Mouse (Mus musculus): ENCODE measurements around the gene Isyna1. TPM values are rescaled to one million over a fixed set of nuclear protein-coding genes. Genes with fewer than 3 reads are reported as not detected.
A peak's percentile ranks its signal among the peaks of the same experiment; 100 is the strongest.

Isyna1 gene
- total and polyA plus RNA-seq, 2 experiments from 2014 or later, result 113 to 152 TPM

DNA sequence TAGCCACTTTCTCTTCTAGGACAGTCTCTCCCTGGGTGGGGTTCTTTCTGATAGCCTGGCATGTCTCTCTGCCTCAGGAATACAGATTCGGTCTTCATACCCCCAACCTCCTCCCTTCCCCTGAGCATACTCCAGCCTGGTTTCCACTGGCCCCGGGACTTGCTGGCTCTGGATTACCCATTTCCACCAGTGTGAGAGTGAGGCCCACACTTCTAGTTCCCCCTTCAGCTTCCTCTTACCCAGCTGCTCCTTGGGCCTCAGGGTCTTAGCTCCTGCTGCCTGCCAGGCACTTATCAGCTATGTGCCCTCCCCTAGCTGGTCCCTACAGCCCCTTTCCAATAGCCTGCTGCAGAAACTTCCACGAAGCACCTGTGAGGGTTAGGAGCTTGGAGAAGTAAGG is 21.7 kb downstream of the Isyna1 start, which contains the start of gene Lrrc25:
TSS of gene Lrrc25 (plus strand) at position 262 of the 400 bp plus-strand sequence.
- no peaks in the 10 kb centered on the region for H3K27me3 ChIP-seq (ENCODE audit: insufficient read depth, low read length)
- 89% methylated on average over 3 of the region's 3 CpGs for WGBS
- DNase-seq (ENCODE audit: low spot score) (no peak), ATAC-seq (no peak)
- H3K4me1 ChIP-seq (ENCODE audit: insufficient read depth, low read length), result 0 out of 2 replicates have a peak, but pooled peaks cover 5% of the 10 kb centered on the region
- H3K27ac ChIP-seq, result no peak within 1 kb of the TSS
- H3K4me2 ChIP-seq (ENCODE audit: low read depth, low read length), result no peak within 1 kb of the TSS
- no peak within 1 kb of the TSS for H3K4me3 ChIP-seq (ENCODE audit: low read length)
- no peak within 1 kb of the TSS for H3K9ac ChIP-seq (replicated peaks; ENCODE audit: low read length)
- H3K36me3 ChIP-seq (ENCODE audit: insufficient read depth, low read length), result no peaks in the 10 kb centered on the region
- H3K9me3 ChIP-seq (ENCODE audit: low read length), result no peaks in the 10 kb centered on the region
- no peak for TF ChIP-seq CTCF (IDR thresholded peaks at IDR 0.05; ENCODE audit: low read depth)

DNA sequence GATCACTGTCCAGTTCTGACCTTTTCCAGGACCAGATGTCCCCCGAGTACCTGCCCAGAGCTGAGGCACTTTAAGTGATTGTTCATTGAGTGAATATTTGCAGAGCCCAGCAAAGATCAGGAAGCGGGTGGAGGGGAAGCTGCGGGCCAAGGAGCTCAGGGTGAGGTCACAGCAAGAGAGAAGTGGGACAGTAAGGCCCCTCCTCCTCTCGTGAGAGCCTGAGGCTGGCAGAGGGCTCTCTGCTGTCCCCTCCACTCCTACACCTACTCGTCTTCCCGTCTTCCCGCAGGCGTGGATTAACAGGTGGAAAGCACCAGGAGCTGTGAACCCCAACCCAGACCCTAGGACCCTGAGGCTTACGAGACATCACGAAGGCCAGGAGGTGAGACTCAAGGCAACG is 22.5 kb downstream of the Isyna1 start:
- 56% methylated on average over 11 of the region's 11 CpGs for WGBS
- Histone ChIP-seq H3K9me3 (ENCODE audit: low read length) (no peaks in the 10 kb centered on the region), H3K4me1 (ENCODE audit: insufficient read depth, low read length) (no peaks in the 10 kb centered on the region), H3K4me3 (ENCODE audit: low read length) (no peak overlapping the region), H3K36me3 (ENCODE audit: insufficient read depth, low read length) (no peaks in the 10 kb centered on the region), H3K27me3 (ENCODE audit: insufficient read depth, low read length) (no peaks in the 10 kb centered on the region), H3K27ac (no peak overlapping the region), H3K9ac (replicated peaks; ENCODE audit: low read length) (no peak overlapping the region), H3K4me2 (ENCODE audit: low read depth, low read length) (no peak overlapping the region)
- TF ChIP-seq CTCF (IDR thresholded peaks at IDR 0.05; ENCODE audit: low read depth), result no peak
- ATAC-seq (no peak), DNase-seq (ENCODE audit: low spot score) (no peak)

- DNase-seq (ENCODE audit: low spot score), result no peak
- no peaks in the 10 kb centered on the region for H3K4me1 ChIP-seq (ENCODE audit: insufficient read depth, low read length)
- no peak overlapping the region for H3K4me3 ChIP-seq (ENCODE audit: low read length)
- H3K27me3 ChIP-seq (ENCODE audit: insufficient read depth, low read length), result no peaks in the 10 kb centered on the region
- H3K4me2 ChIP-seq (ENCODE audit: low read depth, low read length), result no peak overlapping the region
- TF ChIP-seq CTCF (IDR thresholded peaks at IDR 0.05; ENCODE audit: low read depth), result no peak
- 66% methylated on average over 11 of the region's 11 CpGs for WGBS
- H3K36me3 ChIP-seq (ENCODE audit: insufficient read depth, low read length), result no peaks in the 10 kb centered on the region
- no peaks in the 10 kb centered on the region for H3K9me3 ChIP-seq (ENCODE audit: low read length)
- no peak overlapping the region for H3K27ac ChIP-seq
- ATAC-seq, result no peak
- no peak overlapping the region for H3K9ac ChIP-seq (replicated peaks; ENCODE audit: low read length)
Measured at GRCm38 (mm10) chr8:70617985-70618384, 23.8 kb downstream of the Isyna1 start.

DNA sequence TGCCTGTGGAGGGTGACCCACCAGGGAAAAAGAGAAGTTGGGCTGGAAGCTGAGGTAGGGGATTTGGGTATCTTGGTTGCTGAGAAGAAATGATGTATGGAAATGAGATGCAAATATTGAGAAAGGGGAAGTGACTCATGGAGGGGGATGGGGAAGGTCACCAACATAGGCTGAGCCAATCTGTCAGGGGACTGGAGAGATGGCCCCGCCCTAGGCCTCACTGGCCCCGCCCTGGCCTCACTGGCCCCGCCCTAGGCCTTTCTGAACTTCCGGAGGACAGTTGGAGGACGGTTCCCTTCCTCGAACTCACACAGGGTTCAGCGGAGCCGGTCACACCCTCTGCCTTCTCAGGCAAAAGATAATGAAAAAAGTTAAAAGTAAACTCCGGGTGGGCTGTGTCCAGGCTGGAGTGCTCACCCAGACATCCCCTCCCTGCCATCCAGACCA is 24.7 kb downstream of the Isyna1 start:
- Histone ChIP-seq H3K9ac (replicated peaks; ENCODE audit: low read length) (no peak overlapping the region), H3K27ac (no peak overlapping the region), H3K4me3 (ENCODE audit: low read length) (no peak overlapping the region), H3K36me3 (ENCODE audit: insufficient read depth, low read length) (no peaks in the 10 kb centered on the region), H3K9me3 (ENCODE audit: low read length) (no peaks in the 10 kb centered on the region), H3K4me2 (ENCODE audit: low read depth, low read length) (no peak overlapping the region), H3K4me1 (ENCODE audit: insufficient read depth, low read length) (no peaks in the 10 kb centered on the region), H3K27me3 (ENCODE audit: insufficient read depth, low read length) (no peaks in the 10 kb centered on the region)
- no peak for ATAC-seq
- 31% methylated on average over 9 of the region's 9 CpGs for WGBS
- DNase-seq (ENCODE audit: low spot score), result no peak
- TF ChIP-seq CTCF (IDR thresholded peaks at IDR 0.05; ENCODE audit: low read depth), result no peak

- ATAC-seq, result no peak
- Histone ChIP-seq H3K9ac (replicated peaks; ENCODE audit: low read length) (no peak overlapping the region), H3K27me3 (ENCODE audit: insufficient read depth, low read length) (no peaks in the 10 kb centered on the region), H3K27ac (no peak overlapping the region), H3K4me1 (ENCODE audit: insufficient read depth, low read length) (no peaks in the 10 kb centered on the region), H3K4me3 (ENCODE audit: low read length) (no peak overlapping the region), H3K36me3 (ENCODE audit: insufficient read depth, low read length) (no peaks in the 10 kb centered on the region), H3K4me2 (ENCODE audit: low read depth, low read length) (no peak overlapping the region), H3K9me3 (ENCODE audit: low read length) (no peaks in the 10 kb centered on the region)
- 68% methylated on average over 3 of the region's 3 CpGs for WGBS
- no peak for DNase-seq (ENCODE audit: low spot score)
- no peak for TF ChIP-seq CTCF (IDR thresholded peaks at IDR 0.05; ENCODE audit: low read depth)
Measured at GRCm38 (mm10) chr8:70622220-70622619, 28.0 kb downstream of the Isyna1 start.

- Histone ChIP-seq H3K4me3 (ENCODE audit: low read length) (no peak overlapping the region), H3K9me3 (ENCODE audit: low read length) (no peaks in the 10 kb centered on the region), H3K27ac (no peak overlapping the region), H3K36me3 (ENCODE audit: insufficient read depth, low read length) (no peaks in the 10 kb centered on the region), H3K27me3 (ENCODE audit: insufficient read depth, low read length) (no peaks in the 10 kb centered on the region), H3K9ac (replicated peaks; ENCODE audit: low read length) (no peak overlapping the region), H3K4me2 (ENCODE audit: low read depth, low read length) (no peak overlapping the region), H3K4me1 (ENCODE audit: insufficient read depth, low read length) (0 out of 2 replicates have a peak, but pooled peaks cover 2% of the 10 kb centered on the region)
- WGBS, result 16% methylated on average over 5 of the region's 5 CpGs
- TF ChIP-seq CTCF (IDR thresholded peaks at IDR 0.05; ENCODE audit: low read depth), result peak; percentile 66
- DNase-seq (ENCODE audit: low spot score) (peak; percentile 60), ATAC-seq (no peak)
Measured at GRCm38 (mm10) chr8:70625104-70625503, 30.9 kb downstream of the Isyna1 start.

GRCm38 (mm10) chr8:70627041-70627440 is 32.9 kb downstream of the Isyna1 start:
- no peak for TF ChIP-seq CTCF (IDR thresholded peaks at IDR 0.05; ENCODE audit: low read depth)
- Histone ChIP-seq H3K4me2 (ENCODE audit: low read depth, low read length) (no peak overlapping the region), H3K27ac (no peak overlapping the region), H3K4me1 (ENCODE audit: insufficient read depth, low read length) (peaks cover 6% of the 10 kb centered on the region), H3K9ac (replicated peaks; ENCODE audit: low read length) (no peak overlapping the region), H3K9me3 (ENCODE audit: low read length) (no peaks in the 10 kb centered on the region), H3K36me3 (ENCODE audit: insufficient read depth, low read length) (no peaks in the 10 kb centered on the region), H3K27me3 (ENCODE audit: insufficient read depth, low read length) (no peaks in the 10 kb centered on the region), H3K4me3 (ENCODE audit: low read length) (no peak overlapping the region)
- no peak for ATAC-seq
- no peak for DNase-seq (ENCODE audit: low spot score)
- WGBS, result 68% methylated on average over 5 of the region's 5 CpGs
